Mouse (Mus musculus) midbrain, embryonic 11.5 days (tissue): ENCODE results near the gene Pde3a. TPM values are rescaled to one million over a fixed set of nuclear protein-coding genes. Genes with fewer than 3 reads are reported as not detected.

ENCODE experiments used
- ATAC-seq: fragments of 200-750 bp; cut with Nextera tagmentation; 2 replicates; pipeline ENCODE4 v1.8.0; 2017; ENCODE audit warnings: moderate TSS enrichment, moderate library complexity; ENCODE audit not compliant: low FRiP score
- DNase-seq: peaks from one replicate; pipeline ENCODE4 v3.0.0; 2015; ENCODE audit warnings: low spot score; ENCODE audit errors: missing footprints
- H3K27ac ChIP-seq: fragments of 300-500 bp; sonication (generic); 2 replicates; pipeline ENCODE4 v1.5.1; 2014; ENCODE audit warnings: low read depth, low read length
- H3K27me3 ChIP-seq: fragments of 300-500 bp; sonication (generic); 2 replicates; pipeline ENCODE4 v1.6.1; 2014; ENCODE audit warnings: mild to moderate bottlenecking, low read length, moderate library complexity, mixed read lengths; ENCODE audit not compliant: control insufficient read depth, insufficient read depth
- H3K36me3 ChIP-seq: fragments of 300-500 bp; sonication (generic); 2 replicates; pipeline ENCODE4 v1.6.1; 2014; ENCODE audit warnings: mild to moderate bottlenecking, low read length, moderate library complexity, mixed read lengths; ENCODE audit not compliant: control insufficient read depth, insufficient read depth
- H3K4me1 ChIP-seq: fragments of 300-500 bp; sonication (generic); 2 replicates; pipeline ENCODE4 v1.6.1; 2014; ENCODE audit warnings: low read length; ENCODE audit not compliant: control insufficient read depth, insufficient read depth
- H3K4me2 ChIP-seq: fragments of 300-500 bp; sonication (generic); 2 replicates; pipeline ENCODE4 v1.6.1; 2014; ENCODE audit warnings: mild to moderate bottlenecking, moderate library complexity
- H3K4me3 ChIP-seq: fragments of 300-500 bp; sonication (generic); 2 replicates; pipeline ENCODE4 v1.5.1; 2014; ENCODE audit warnings: low read depth, low read length
- H3K9ac ChIP-seq: fragments of 300-500 bp; sonication (generic); 2 replicates; pipeline ENCODE4 v1.6.1; 2014; ENCODE audit warnings: low read length
- H3K9me3 ChIP-seq: fragments of 300-500 bp; sonication (generic); 2 replicates; pipeline ENCODE4 v1.6.1; 2016; ENCODE audit warnings: low read length; ENCODE audit not compliant: control insufficient read depth
- whole genome bisulfite sequencing: fragments of 180-500 bp; shearing (Covaris S2); extraction: QIAGEN DNeasy Blood & Tissue Kit; methylation state at CpG from one replicate; pipeline ENCODE4 v1.1.7; 2014; 5-methylcytosine and 5-hydroxymethylcytosine counted together
- polyA plus RNA-seq: library from polyadenylated mRNA; unstranded; fragments of >200 nt; fragmentation: Nextera tagmentation; extraction: Ambion mirVana; gene quantifications from 2 replicates; pipeline ENCODE4 v1.2.1, GENCODE M21; 2014

Pde3a gene
- polyA plus RNA-seq, 1 experiment from 2014 or later: 2.1 TPM

DNA sequence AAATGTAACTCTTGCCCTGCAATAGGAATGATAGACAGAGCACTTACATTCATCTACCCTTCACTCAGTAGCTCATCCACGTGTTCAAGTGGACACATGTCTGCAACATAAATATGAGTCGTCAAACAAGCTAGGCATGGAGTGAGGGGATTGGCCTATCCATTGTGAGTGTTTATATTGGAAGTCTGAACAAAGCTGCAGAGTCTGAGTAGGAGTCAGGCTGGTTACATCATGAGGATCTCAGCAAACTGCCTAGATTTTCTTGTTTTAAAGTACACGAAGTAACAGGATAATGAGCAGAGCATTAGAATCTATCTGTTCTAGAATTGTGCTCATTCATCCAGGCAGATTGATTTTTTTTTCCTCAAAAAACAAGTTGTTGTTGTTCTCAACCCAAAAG, 252.1 kb downstream of the Pde3a start:
- Histone ChIP-seq H3K36me3 (no peaks in the 10 kb centered on the region), H3K4me3 (no peak overlapping the region), H3K27ac (no peak overlapping the region), H3K4me2 (no peak overlapping the region), H3K9me3 (no peaks in the 10 kb centered on the region), H3K9ac (no peak overlapping the region), H3K27me3 (no peaks in the 10 kb centered on the region), H3K4me1 (peaks cover 4% of the 10 kb centered on the region)
- 85% methylated on average over 3 of the region's 3 CpGs for WGBS
- DNase-seq (no peak), ATAC-seq (no peak)

DNA sequence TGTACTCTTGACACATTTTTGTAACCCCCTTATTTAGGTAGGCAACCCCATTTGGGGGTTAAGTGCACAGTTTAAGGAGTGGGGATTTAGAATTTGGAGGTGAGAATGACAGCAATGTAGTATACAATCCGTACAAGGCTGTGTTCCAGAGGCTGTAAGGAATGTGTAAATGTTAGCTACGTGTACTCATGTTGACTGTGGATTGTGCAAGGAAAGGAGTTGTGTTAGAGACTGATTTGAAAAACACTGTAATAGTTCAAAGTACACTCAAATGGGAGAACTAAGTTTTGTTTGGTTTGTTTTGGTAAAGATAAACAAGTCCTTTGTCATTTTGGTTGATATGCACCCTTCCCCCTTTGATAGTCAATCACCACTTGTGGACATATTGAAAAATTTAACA, 273.5 kb downstream of the Pde3a start:
- Histone ChIP-seq H3K27ac (no peak overlapping the region), H3K9me3 (no peaks in the 10 kb centered on the region), H3K27me3 (no peaks in the 10 kb centered on the region), H3K4me3 (no peak overlapping the region), H3K4me1 (0 out of 2 replicates have a peak, but pooled peaks cover 2% of the 10 kb centered on the region), H3K9ac (no peak overlapping the region), H3K36me3 (no peaks in the 10 kb centered on the region), H3K4me2 (no peak overlapping the region)
- DNase-seq (no peak), ATAC-seq (no peak)
- 86% methylated on average over 2 of the region's 2 CpGs for WGBS

DNA sequence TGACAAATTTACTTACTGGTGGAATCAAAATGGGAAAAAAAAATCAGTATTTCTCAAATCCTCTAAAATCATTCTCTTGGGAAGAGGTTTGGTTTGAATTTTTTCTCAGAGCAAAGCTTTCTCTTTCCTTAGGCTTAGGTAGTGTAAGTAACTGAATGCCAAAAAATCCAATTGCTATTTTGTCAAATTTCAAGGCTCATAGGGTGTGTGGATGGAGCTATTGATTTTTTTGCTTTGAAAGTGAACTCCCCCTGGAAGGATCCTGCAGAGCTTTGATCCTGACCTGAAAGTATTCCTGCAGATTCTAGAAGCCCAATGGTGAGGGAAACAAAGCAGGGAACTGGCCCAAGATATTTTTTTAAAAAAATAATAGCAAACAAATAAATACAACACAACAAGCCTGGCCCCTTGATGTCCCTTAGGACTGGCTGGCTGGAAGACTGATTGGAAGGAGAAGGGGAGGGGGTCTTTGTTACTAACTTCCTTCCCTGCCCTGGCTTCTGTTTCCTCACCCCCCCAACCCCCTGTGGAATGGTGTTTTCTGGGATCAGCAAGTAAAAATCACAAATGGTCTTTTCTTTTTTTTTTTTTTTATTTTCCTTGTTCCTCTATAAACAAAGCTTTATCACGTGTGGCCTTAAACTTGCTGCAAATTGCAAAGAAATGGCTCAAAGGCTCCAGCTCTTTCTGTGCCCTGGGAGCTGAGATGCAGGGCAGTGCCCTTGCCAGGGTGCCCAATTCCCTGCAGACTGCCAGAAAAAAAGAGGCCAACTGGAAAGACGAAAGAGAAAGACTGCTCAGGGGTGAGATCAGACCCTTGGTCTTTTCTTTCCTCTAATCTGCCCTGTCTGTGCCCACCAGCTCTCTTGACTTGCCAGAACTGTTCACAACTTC, 274.9 kb downstream of the Pde3a start, which contains the start of gene Slco1c1:
Gene Slco1c1, plus strand, starts transcription at position 622 of the 894 bp plus-strand sequence.
- Histone ChIP-seq H3K4me1 (0 out of 2 replicates have a peak, but pooled peaks cover 2% of the 10 kb centered on the region), H3K9me3 (no peaks in the 10 kb centered on the region), H3K27me3 (no peaks in the 10 kb centered on the region), H3K4me2 (no peak within 1 kb of the TSS), H3K27ac (no peak within 1 kb of the TSS), H3K9ac (no peak within 1 kb of the TSS), H3K4me3 (no peak within 1 kb of the TSS), H3K36me3 (no peaks in the 10 kb centered on the region)
- DNase-seq (no peak), ATAC-seq (no peak)
- WGBS: 63% methylated on average over 2 of the region's 2 CpGs

DNA sequence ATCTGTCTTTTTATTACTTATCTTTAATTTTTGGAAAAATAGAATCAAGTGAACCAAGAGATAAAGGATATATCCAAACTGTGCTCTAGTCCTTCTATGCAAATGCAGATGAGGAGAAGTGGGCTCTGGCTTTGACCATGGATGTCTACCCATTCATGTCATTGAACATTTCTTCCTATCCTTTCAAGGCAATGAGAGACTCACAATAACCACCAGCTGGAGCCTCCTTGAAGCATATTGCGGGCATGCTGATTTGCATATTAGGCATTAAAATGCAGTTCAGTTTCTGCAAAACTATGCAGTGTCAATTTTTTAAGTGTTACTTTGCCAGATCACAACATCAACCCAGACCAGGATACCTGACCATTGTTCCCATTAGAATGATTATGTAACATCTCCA, 276.7 kb downstream of the Pde3a start:
- DNase-seq (no peak), ATAC-seq (no peak)
- H3K4me1 ChIP-seq: 0 out of 2 replicates have a peak, but pooled peaks cover 2% of the 10 kb centered on the region
- H3K9ac ChIP-seq: no peak overlapping the region
- no peak overlapping the region for H3K4me3 ChIP-seq
- H3K36me3 ChIP-seq: no peaks in the 10 kb centered on the region
- H3K27me3 ChIP-seq: no peaks in the 10 kb centered on the region
- WGBS: 61% methylated on average over 1 of the region's 1 CpGs
- H3K9me3 ChIP-seq: no peaks in the 10 kb centered on the region
- no peak overlapping the region for H3K27ac ChIP-seq
- H3K4me2 ChIP-seq: no peak overlapping the region

DNA sequence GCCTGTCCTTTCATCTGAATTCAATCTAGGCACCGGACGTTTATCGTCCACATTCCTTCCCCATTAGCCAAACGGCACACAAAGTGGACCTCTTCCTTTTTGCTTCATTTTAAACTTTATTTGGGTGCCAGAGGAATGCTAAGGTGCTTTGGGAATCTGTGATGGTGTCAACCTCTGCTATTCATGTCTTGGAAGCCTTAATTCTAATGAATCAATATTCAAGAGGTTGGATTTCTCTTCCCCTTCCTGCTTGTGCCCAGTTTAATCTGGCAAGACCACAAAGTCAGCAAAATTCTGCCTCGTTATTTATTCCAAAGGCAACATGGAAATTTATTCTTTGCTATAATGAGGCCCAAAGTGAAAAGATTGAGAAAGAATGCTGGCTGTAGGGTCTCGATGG, 281.8 kb downstream of the Pde3a start:
- DNase-seq (no peak), ATAC-seq (no peak)
- Histone ChIP-seq H3K36me3 (no peaks in the 10 kb centered on the region), H3K27me3 (no peaks in the 10 kb centered on the region), H3K4me2 (no peak overlapping the region), H3K9ac (no peak overlapping the region), H3K9me3 (no peaks in the 10 kb centered on the region), H3K27ac (no peak overlapping the region), H3K4me1 (0 out of 2 replicates have a peak, but pooled peaks cover 1% of the 10 kb centered on the region), H3K4me3 (no peak overlapping the region)
- WGBS: 87% methylated on average over 6 of the region's 6 CpGs

DNA sequence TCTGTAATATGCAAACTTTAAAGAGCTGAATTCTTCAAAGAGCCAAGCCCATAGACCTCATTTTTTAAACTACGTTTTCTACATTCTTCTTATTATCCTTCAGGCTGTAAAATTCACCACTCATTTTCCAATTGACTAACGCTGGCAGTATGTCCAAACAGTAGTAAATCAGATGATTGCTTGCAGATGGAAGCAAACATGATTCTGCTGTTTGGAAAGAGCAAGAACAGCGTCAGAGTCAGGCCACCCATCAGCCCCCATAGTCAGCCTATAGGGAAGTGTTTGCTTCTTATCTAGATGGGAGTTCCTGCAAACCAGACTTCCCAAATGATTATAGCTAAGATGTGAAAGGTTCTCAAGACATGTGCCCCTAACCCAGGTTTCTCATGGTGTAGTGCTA, 288.2 kb downstream of the Pde3a start:
- no peaks in the 10 kb centered on the region for H3K36me3 ChIP-seq
- no peaks in the 10 kb centered on the region for H3K4me1 ChIP-seq
- DNase-seq (no peak), ATAC-seq (no peak)
- 76% methylated on average over 3 of the region's 3 CpGs for WGBS
- H3K27ac ChIP-seq: no peak overlapping the region
- no peaks in the 10 kb centered on the region for H3K27me3 ChIP-seq
- H3K4me2 ChIP-seq: no peak overlapping the region
- H3K9me3 ChIP-seq: no peaks in the 10 kb centered on the region
- H3K4me3 ChIP-seq: no peak overlapping the region
- no peak overlapping the region for H3K9ac ChIP-seq

DNA sequence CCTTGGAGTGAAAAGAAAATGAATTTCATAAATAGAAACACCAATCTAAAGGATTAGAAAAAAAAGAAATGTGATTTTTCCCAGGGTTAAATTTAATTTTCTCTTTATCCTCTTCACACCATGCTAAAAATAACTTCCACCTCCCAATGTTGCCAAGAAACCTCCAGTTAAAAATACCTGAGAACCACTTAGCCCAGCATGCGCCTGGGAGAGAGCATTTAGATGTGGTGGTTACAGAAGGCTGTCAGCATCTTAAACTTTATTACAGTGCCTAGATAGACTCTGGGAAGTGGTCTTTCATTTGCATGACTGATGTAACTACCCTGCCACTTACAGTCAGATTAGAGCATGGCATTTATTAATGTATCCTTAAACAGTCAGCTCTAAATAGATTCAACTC, 292.1 kb downstream of the Pde3a start:
- Histone ChIP-seq H3K4me2 (no peak overlapping the region), H3K4me3 (no peak overlapping the region), H3K4me1 (no peaks in the 10 kb centered on the region), H3K9me3 (no peaks in the 10 kb centered on the region), H3K9ac (no peak overlapping the region), H3K27ac (no peak overlapping the region), H3K27me3 (no peaks in the 10 kb centered on the region), H3K36me3 (no peaks in the 10 kb centered on the region)
- DNase-seq: no peak
- WGBS: 89% methylated on average over 1 of the region's 1 CpGs
- no peak for ATAC-seq

DNA sequence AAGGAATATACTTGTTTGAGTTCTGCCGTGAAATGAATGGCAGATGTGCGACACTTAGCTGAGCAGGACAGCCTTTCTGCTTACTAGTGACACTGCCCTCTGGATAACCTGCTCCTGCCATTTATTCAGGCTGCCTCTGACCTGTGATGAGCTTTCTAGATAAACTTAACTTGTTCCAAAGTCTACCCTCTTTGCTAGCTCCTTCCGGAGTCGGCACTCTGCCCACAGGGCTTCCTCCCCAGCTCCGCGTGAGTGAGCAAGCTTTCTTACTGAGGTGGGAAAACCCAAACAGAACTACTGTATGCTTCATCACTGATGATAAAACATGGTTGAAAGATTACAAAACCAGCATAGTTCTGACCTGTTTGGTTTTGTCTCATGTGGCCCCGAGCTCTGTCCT, 294.3 kb downstream of the Pde3a start:
- no peaks in the 10 kb centered on the region for H3K36me3 ChIP-seq
- H3K27ac ChIP-seq: no peak overlapping the region
- H3K4me2 ChIP-seq: no peak overlapping the region
- H3K9ac ChIP-seq: no peak overlapping the region
- DNase-seq: no peak
- H3K27me3 ChIP-seq: no peaks in the 10 kb centered on the region
- 87% methylated on average over 7 of the region's 7 CpGs for WGBS
- no peak overlapping the region for H3K4me3 ChIP-seq
- H3K4me1 ChIP-seq: no peaks in the 10 kb centered on the region
- H3K9me3 ChIP-seq: no peaks in the 10 kb centered on the region
- no peak for ATAC-seq
